Mouse (Mus musculus): ENCODE data around the gene Prkar2b. TPM values are rescaled to one million over a fixed set of nuclear protein-coding genes. Genes with fewer than 3 reads are reported as not detected.

Gene Prkar2b
- polyA plus RNA-seq, 1 experiment from 2014 or later, result 22.6 TPM

GRCm38 (mm10) chr12:31916691-31917090 is 144.4 kb downstream of the Prkar2b start:
- H3K4me1 ChIP-seq (ENCODE audit: control insufficient read depth, insufficient read depth, low read length), result no peaks in the 10 kb centered on the region
- WGBS, result 87% methylated on average over 5 of the region's 5 CpGs
- no peaks in the 10 kb centered on the region for H3K27me3 ChIP-seq (ENCODE audit: control insufficient read depth, insufficient read depth, low read length)
- ATAC-seq (ENCODE audit: insufficient read depth, low FRiP score), result no peak
- H3K36me3 ChIP-seq (ENCODE audit: control insufficient read depth, insufficient read depth, low read length), result no peaks in the 10 kb centered on the region
- H3K9me3 ChIP-seq (replicated peaks; ENCODE audit: control insufficient read depth, low read length), result no peaks in the 10 kb centered on the region
- no peak overlapping the region for H3K9ac ChIP-seq (ENCODE audit: low read length)
- H3K27ac ChIP-seq (ENCODE audit: low read length), result no peak overlapping the region
- H3K4me3 ChIP-seq (replicated peaks; ENCODE audit: low read length), result no peak overlapping the region
- H3K4me2 ChIP-seq (ENCODE audit: low read depth, low read length), result no peak overlapping the region

- Histone ChIP-seq H3K4me1 (ENCODE audit: control insufficient read depth, insufficient read depth, low read length) (no peaks in the 10 kb centered on the region), H3K9ac (ENCODE audit: low read length) (no peak overlapping the region), H3K27ac (ENCODE audit: low read length) (no peak overlapping the region), H3K36me3 (ENCODE audit: control insufficient read depth, insufficient read depth, low read length) (no peaks in the 10 kb centered on the region), H3K4me2 (ENCODE audit: low read depth, low read length) (no peak overlapping the region), H3K9me3 (replicated peaks; ENCODE audit: control insufficient read depth, low read length) (no peaks in the 10 kb centered on the region), H3K27me3 (ENCODE audit: control insufficient read depth, insufficient read depth, low read length) (no peaks in the 10 kb centered on the region), H3K4me3 (replicated peaks; ENCODE audit: low read length) (no peak overlapping the region)
- 55% methylated on average over 4 of the region's 4 CpGs for WGBS
- ATAC-seq (ENCODE audit: insufficient read depth, low FRiP score), result no peak
Observed at GRCm38 (mm10) chr12:31913614-31914013, 147.5 kb downstream of the Prkar2b start.

GRCm38 (mm10) chr12:31912966-31913551 is 148.0 kb downstream of the Prkar2b start:
- ATAC-seq (ENCODE audit: insufficient read depth, low FRiP score), result no peak
- Histone ChIP-seq H3K4me3 (replicated peaks; ENCODE audit: low read length) (no peak overlapping the region), H3K9ac (ENCODE audit: low read length) (no peak overlapping the region), H3K4me2 (ENCODE audit: low read depth, low read length) (no peak overlapping the region), H3K27ac (ENCODE audit: low read length) (no peak overlapping the region), H3K4me1 (ENCODE audit: control insufficient read depth, insufficient read depth, low read length) (no peaks in the 10 kb centered on the region), H3K27me3 (ENCODE audit: control insufficient read depth, insufficient read depth, low read length) (no peaks in the 10 kb centered on the region), H3K36me3 (ENCODE audit: control insufficient read depth, insufficient read depth, low read length) (no peaks in the 10 kb centered on the region), H3K9me3 (replicated peaks; ENCODE audit: control insufficient read depth, low read length) (no peaks in the 10 kb centered on the region)
- 82% methylated on average over 6 of the region's 6 CpGs for WGBS

Other genes starting within 250 kb of the Prkar2b start
- gene Hbp1, start 110.8 kb downstream of the Prkar2b start, polyA plus RNA-seq (2015; fragmentation: Nextera tagmentation; extraction: Ambion mirVana), result 103 and 115 TPM in 2 replicates
- gene Pik3cg, start 147.4 kb upstream of the Prkar2b start, polyA plus RNA-seq (2015; fragmentation: Nextera tagmentation; extraction: Ambion mirVana), result 3.3 and 3.8 TPM in 2 replicates

Measured in stomach, embryonic 16.5 days (tissue).